Mouse (Mus musculus) CH12.LX (cell line): Measurements from ENCODE around the gene Gsdma2. TPM values are rescaled to one million over a fixed set of nuclear protein-coding genes. Genes with fewer than 3 reads are reported as not detected.

Source experiments
- DNase-seq: peaks from one replicate; pipeline ENCODE4 v3.0.0-alpha.2; 2013; ENCODE audit errors: extremely low read depth
- H3K27ac ChIP-seq: 2 replicates; pipeline ENCODE4 v1.5.1; 2012; ENCODE audit warnings: low read depth, mild to moderate bottlenecking, control low read depth, moderate library complexity; ENCODE audit not compliant: insufficient read depth
- H3K27me3 ChIP-seq: replicated peaks from 2 replicates; pipeline ENCODE3; 2012; ENCODE audit warnings: inconsistent platforms
- H3K36me3 ChIP-seq, 2 experiments: replicated peaks in 1 of 2; 2 replicates each; pipeline versions ENCODE3 to v1.6.1; 2012; ENCODE audit warnings: inconsistent platforms in 1 of 2, low read length in 1 of 2, mild to moderate bottlenecking in 1 of 2, mixed read lengths in 1 of 2, moderate library complexity in 1 of 2; ENCODE audit not compliant: control insufficient read depth in 1 of 2, insufficient read depth in 1 of 2
- H3K4me1 ChIP-seq, 2 experiments: 2 replicates each; pipeline ENCODE4 v1.6.1; 2012; ENCODE audit warnings: inconsistent platforms in 1 of 2, moderate library complexity in 1 of 2; ENCODE audit not compliant: insufficient read depth in 2 of 2, control insufficient read depth in 1 of 2
- H3K4me2 ChIP-seq: 2 replicates; pipeline ENCODE4 v1.6.1; 2012; ENCODE audit warnings: low read depth, mild to moderate bottlenecking, control low read depth; ENCODE audit not compliant: poor library complexity, insufficient read depth, severe bottlenecking
- H3K4me3 ChIP-seq, 3 experiments: fragments of 150-350 bp in 1 of 3; sonication (generic) in 1 of 3; replicated peaks in 1 of 3; 2 replicates each; pipeline versions ENCODE3 to v1.5.1; 2011 to 2012; ENCODE audit warnings: low read depth in 2 of 3, low read length in 2 of 3, mild to moderate bottlenecking in 2 of 3, moderate library complexity in 2 of 3, control low read depth in 1 of 3, improper control_type of control experiment in 1 of 3, inconsistent platforms in 1 of 3, mixed read lengths in 1 of 3; ENCODE audit not compliant: poor library complexity in 1 of 3
- H3K79me2 ChIP-seq: replicated peaks from 2 replicates; pipeline ENCODE4 v1.6.1; 2012; ENCODE audit warnings: mild to moderate bottlenecking, moderate library complexity; ENCODE audit not compliant: control insufficient read depth, poor library complexity, insufficient read depth, severe bottlenecking; ENCODE audit errors: extremely low read depth
- H3K9ac ChIP-seq: 2 replicates; pipeline ENCODE4 v1.6.1; 2012; ENCODE audit warnings: low read depth, mild to moderate bottlenecking, control low read depth, moderate library complexity; ENCODE audit not compliant: insufficient read depth
- H3K9me3 ChIP-seq: replicated peaks from 2 replicates; pipeline ENCODE3; 2012; ENCODE audit warnings: low read length, inconsistent platforms, mixed read lengths
- BHLHE40 ChIP-seq: IDR thresholded peaks from 2 replicates; pipeline ENCODE4 v1.6.1; 2011; ENCODE audit warnings: mild to moderate bottlenecking, low read depth, low read length, improper control_type of control experiment
- CHD2 ChIP-seq: IDR thresholded peaks from 2 replicates; pipeline ENCODE4 v1.6.1; 2011; ENCODE audit warnings: low read length, improper control_type of control experiment
- CTCF ChIP-seq, 2 experiments: IDR thresholded peaks in 1 of 2; conservative IDR thresholded peaks in 1 of 2; 2 replicates each; pipeline ENCODE4 v1.5.1; 2011 to 2012; ENCODE audit warnings: low read depth in 2 of 2, low read length in 2 of 2, improper control_type of control experiment in 1 of 2, inconsistent platforms in 1 of 2, mild to moderate bottlenecking in 1 of 2, moderate library complexity in 1 of 2
- E2F4 ChIP-seq: IDR thresholded peaks from 2 replicates; pipeline ENCODE4 v1.6.1; 2011; ENCODE audit warnings: low read depth, low read length, improper control_type of control experiment; ENCODE audit not compliant: insufficient replicate concordance
- ELF1 ChIP-seq: IDR thresholded peaks from 2 replicates; pipeline ENCODE4 v1.6.1; 2014; ENCODE audit warnings: low read depth, mild to moderate bottlenecking, inconsistent platforms, low read length, improper control_type of control experiment
- EP300 ChIP-seq: IDR thresholded peaks from 2 replicates; pipeline ENCODE4 v1.6.1; 2011; ENCODE audit warnings: low read length, improper control_type of control experiment
- GABPA ChIP-seq: IDR thresholded peaks from 2 replicates; pipeline ENCODE4 v1.6.1; 2012; ENCODE audit warnings: low read depth, low read length, improper control_type of control experiment, inconsistent platforms; ENCODE audit not compliant: insufficient replicate concordance
- HCFC1 ChIP-seq: IDR thresholded peaks from 2 replicates; pipeline ENCODE4 v1.6.1; 2012; ENCODE audit warnings: low read depth, mild to moderate bottlenecking, inconsistent platforms, low read length, improper control_type of control experiment
- IRF4 ChIP-seq: IDR thresholded peaks from 2 replicates; pipeline ENCODE4 v1.6.1; 2014; ENCODE audit warnings: low read depth, mild to moderate bottlenecking, inconsistent platforms, low read length, improper control_type of control experiment
- JUN ChIP-seq: IDR thresholded peaks from 2 replicates; pipeline ENCODE4 v1.6.1; 2011; ENCODE audit warnings: low read depth, mild to moderate bottlenecking, low read length, improper control_type of control experiment, moderate library complexity; ENCODE audit not compliant: insufficient read depth
- KAT2A ChIP-seq: IDR thresholded peaks from 2 replicates; pipeline ENCODE4 v1.6.1; 2012; ENCODE audit warnings: low read length, improper control_type of control experiment, inconsistent platforms; ENCODE audit not compliant: insufficient replicate concordance
- MAFK ChIP-seq: IDR thresholded peaks from 2 replicates; pipeline ENCODE4 v1.6.1; 2011; ENCODE audit warnings: low read length, improper control_type of control experiment; ENCODE audit not compliant: insufficient replicate concordance
- MAX ChIP-seq: IDR thresholded peaks from 2 replicates; pipeline ENCODE4 v1.6.1; 2011; ENCODE audit warnings: low read length, improper control_type of control experiment
- MAZ ChIP-seq: IDR thresholded peaks from 2 replicates; pipeline ENCODE4 v1.6.1; 2012; ENCODE audit warnings: low read depth, mild to moderate bottlenecking, inconsistent platforms, low read length, improper control_type of control experiment, moderate library complexity
- MEF2A ChIP-seq: IDR thresholded peaks from 2 replicates; pipeline ENCODE4 v1.6.1; 2014; ENCODE audit warnings: low read depth, mild to moderate bottlenecking, inconsistent platforms, low read length, improper control_type of control experiment, borderline replicate concordance
- MYC ChIP-seq: IDR thresholded peaks from 2 replicates; pipeline ENCODE4 v1.6.1; 2011; ENCODE audit warnings: low read depth, mild to moderate bottlenecking, improper control_type of control experiment, low read length
- PAX5 ChIP-seq: IDR thresholded peaks from 2 replicates; pipeline ENCODE4 v1.6.1; 2012; ENCODE audit warnings: low read length, inconsistent platforms, mixed read lengths
- POLR2AphosphoS2 ChIP-seq: IDR thresholded peaks from 2 replicates; pipeline ENCODE4 v1.6.1; 2011; ENCODE audit warnings: low read depth, low read length, improper control_type of control experiment
- RAD21 ChIP-seq: IDR thresholded peaks from 2 replicates; pipeline ENCODE4 v1.6.1; 2011; ENCODE audit warnings: low read depth, mild to moderate bottlenecking, low read length, improper control_type of control experiment, moderate library complexity
- RCOR1 ChIP-seq: conservative IDR thresholded peaks from 2 replicates; pipeline ENCODE4 v1.6.1; 2012; ENCODE audit warnings: low read depth, mild to moderate bottlenecking, inconsistent platforms, low read length, improper control_type of control experiment
- SMC3 ChIP-seq: IDR thresholded peaks from 2 replicates; pipeline ENCODE4 v1.6.1; 2011; ENCODE audit warnings: low read depth, low read length, improper control_type of control experiment
- TBP ChIP-seq: conservative IDR thresholded peaks from 2 replicates; pipeline ENCODE4 v1.6.1; 2011; ENCODE audit warnings: low read depth, low read length, improper control_type of control experiment
- USF1 ChIP-seq: IDR thresholded peaks from 2 replicates; pipeline ENCODE4 v1.6.1; 2014; ENCODE audit warnings: low read depth, mild to moderate bottlenecking, inconsistent platforms, low read length, improper control_type of control experiment
- USF2 ChIP-seq: conservative IDR thresholded peaks from 2 replicates; pipeline ENCODE4 v1.6.1; 2011; ENCODE audit warnings: low read depth, low read length, improper control_type of control experiment
- ZC3H11A ChIP-seq: IDR thresholded peaks from 2 replicates; pipeline ENCODE4 v1.6.1; 2012; ENCODE audit warnings: low read depth, mild to moderate bottlenecking, inconsistent platforms, low read length, improper control_type of control experiment
- ZMIZ1 ChIP-seq: IDR thresholded peaks from 2 replicates; pipeline ENCODE4 v1.6.1; 2012; ENCODE audit warnings: low read depth, mild to moderate bottlenecking, inconsistent platforms, low read length, improper control_type of control experiment
- ZNF384 ChIP-seq: IDR thresholded peaks from 2 replicates; pipeline ENCODE4 v1.6.1; 2012; ENCODE audit warnings: low read depth, low read length, improper control_type of control experiment, inconsistent platforms
- dilution Hi-C: fragments of 300-500 bp; cut with MboI; formaldehyde crosslinking; loops from 2 replicates; pipeline ENCODE4 v1.14.3; 2020; ENCODE audit warnings: low sequenced_read_pairs; ENCODE audit not compliant: extremely low pct_unique_long_range_greater_than_20kb, extremely low pct_ligation_motif_present
- in situ Hi-C: fragments of 300-500 bp; cut with MboI; formaldehyde crosslinking; loops from 3 replicates; pipeline ENCODE4 v1.14.3; 2019; ENCODE audit warnings: low sequenced_read_pairs, low pct_ligation_motif_present, low pct_unique_long_range_greater_than_20kb, mixed read lengths
- polyA plus RNA-seq: library from polyadenylated mRNA; unstranded; fragments of >175 nt; gene quantifications from 2 replicates; pipeline ENCODE4 v1.2.1, GENCODE M21; 2012; ENCODE audit warnings: low read depth; ENCODE audit not compliant: insufficient read length
- total RNA-seq, 2 experiments: library from RNA; depleted of rRNA; stranded (reverse); fragments of 300-350 nt in 1 of 2; fragments of >200 nt in 1 of 2; gene quantifications; 2 replicates each; pipeline ENCODE4 v1.2.3; 2012 to 2014

Gsdma2 gene
- not detected in 2 replicates for total RNA-seq (2012; rRNA removed)
- total RNA-seq (2014; rRNA removed) = not detected in 2 replicates
- not detected in 2 replicates for polyA plus RNA-seq

DNA sequence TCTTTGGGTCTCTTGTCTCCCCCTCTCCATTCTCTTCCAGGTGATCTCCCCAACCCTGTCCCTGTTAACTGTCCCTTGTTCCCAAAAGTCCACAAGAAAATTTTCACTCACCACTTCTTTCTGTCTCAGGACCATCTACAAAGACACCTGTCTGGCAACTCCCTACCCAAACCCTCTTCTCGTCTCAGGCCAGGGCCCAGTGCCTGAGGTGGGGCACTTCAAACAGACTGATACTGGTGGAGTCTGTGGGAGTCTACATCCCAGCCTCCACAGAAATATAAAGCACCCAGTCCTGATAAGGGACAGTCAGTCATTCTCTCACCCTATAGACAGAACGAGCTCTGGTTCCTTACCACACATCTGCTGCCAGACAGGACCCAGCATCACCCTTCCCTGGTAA is at the start of gene Gsdma2:
Gene Gsdma2, plus strand, starts transcription at position 301 of the 400 bp plus-strand sequence.
- Histone ChIP-seq H3K36me3 (no peaks in the 10 kb centered on the region), H3K27me3 (peaks cover 79% of the 10 kb centered on the region), H3K4me1 (no peaks in the 10 kb centered on the region), H3K27ac (no peak within 1 kb of the TSS), H3K4me3 (no peak within 1 kb of the TSS), H3K4me2 (no peak within 1 kb of the TSS), H3K79me2 (no peaks in the 10 kb centered on the region), H3K9me3 (no peaks in the 10 kb centered on the region), H3K9ac (no peak within 1 kb of the TSS)
- in situ Hi-C loops = loop anchor here (25.0 kb wide), 1 partner anchor 309 kb away; the partner anchor contains the start of genes Neurod2 and Ppp1r1b
- no peak for DNase-seq
- TF ChIP-seq IRF4 = no peak
- TF ChIP-seq USF2 = no peak
- no peak for TF ChIP-seq POLR2AphosphoS2
- TF ChIP-seq E2F4 = no peak
- TF ChIP-seq MAZ = no peak
- no peak for TF ChIP-seq MAX
- no peak for TF ChIP-seq MEF2A
- TF ChIP-seq RCOR1 = no peak
- TF ChIP-seq KAT2A = no peak
- no peak for TF ChIP-seq CHD2
- no peak for TF ChIP-seq USF1
- TF ChIP-seq JUN = no peak
- dilution Hi-C loops = no loop called here

DNA sequence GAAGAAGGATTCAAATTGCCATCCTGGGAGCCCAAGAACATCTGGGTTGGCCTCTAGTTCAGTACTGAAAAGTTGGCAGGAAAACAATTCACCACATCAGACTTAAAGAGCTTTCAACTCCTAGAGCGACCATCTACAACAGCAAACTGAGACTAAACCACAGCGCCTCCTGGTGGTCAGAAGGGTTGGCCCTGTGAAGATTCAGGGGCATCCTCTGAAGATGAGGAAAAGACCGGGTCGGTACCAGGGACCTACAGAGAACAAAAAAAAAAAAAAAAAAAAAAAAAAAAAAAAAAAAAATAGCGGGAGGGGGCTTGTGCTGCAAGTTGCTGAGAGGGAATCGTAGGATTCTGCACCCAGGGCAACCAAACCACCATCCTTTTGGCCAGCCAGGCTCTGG is 49.2 kb upstream of the Gsdma2 start:
- DNase-seq = peak; percentile 94
- no peaks in the 10 kb centered on the region for H3K79me2 ChIP-seq
- H3K4me2 ChIP-seq = peak overlapping the region; percentile 30; the same call in 1 of the 2 replicates
- 0 out of 2 replicates have a peak overlapping the region, but pooled peaks have one; percentile 12 for H3K9ac ChIP-seq
- in situ Hi-C loops = no loop called here
- peaks cover 51% of the 10 kb centered on the region for H3K27me3 ChIP-seq
- H3K4me1 ChIP-seq = peaks cover 14 to 32% of the 10 kb centered on the region in 2 experiments
- no peak overlapping the region for H3K27ac ChIP-seq
- TF ChIP-seq EP300 (no peak), PAX5 (no peak), RCOR1 (peak; percentile 33; the same call in 1 of the 2 replicates), ZMIZ1 (no peak), GABPA (no peak), MAFK (no peak), ELF1 (peak; percentile 29; the same call in 1 of the 2 replicates), ZC3H11A (peak; percentile 84), RAD21 (peak; percentile 85), MYC (peak; percentile 33; the same call in 1 of the 2 replicates), BHLHE40 (no peak), IRF4 (peak; percentile 78), MAZ (peak; percentile 61; the same call in 1 of the 2 replicates), MEF2A (peak; percentile 29; the same call in 1 of the 2 replicates), SMC3 (peak; percentile 97), ZNF384 (peak; percentile 83), HCFC1 (peak; percentile 58), TBP (no peak), CTCF (conservative IDR thresholded peaks at IDR 0.05 in 1 of 2, IDR thresholded peaks at IDR 0.05 in 1 of 2; ENCODE audit: low read depth in 2 of 2, low read length in 2 of 2) (peak; percentile 91 to 98)
- no peaks in the 10 kb centered on the region for H3K9me3 ChIP-seq
- dilution Hi-C loops = no loop called here
- no peaks in the 10 kb centered on the region for H3K36me3 ChIP-seq
- no peak overlapping the region for H3K4me3 ChIP-seq
